Mouse (Mus musculus) brain, embryonic 18.5 days (tissue): ENCODE data around the gene Snx15.

Source experiments
- DNase-seq: peaks from one replicate; pipeline ENCODE4 v3.0.0-alpha.2; 2012; ENCODE audit warnings: low read depth, low spot score

Snx15 gene

GRCm38 (mm10) chr19:6071261-6071660 lies 56.8 kb downstream of the Snx15 start:
- DNase-seq: no peak

DNA sequence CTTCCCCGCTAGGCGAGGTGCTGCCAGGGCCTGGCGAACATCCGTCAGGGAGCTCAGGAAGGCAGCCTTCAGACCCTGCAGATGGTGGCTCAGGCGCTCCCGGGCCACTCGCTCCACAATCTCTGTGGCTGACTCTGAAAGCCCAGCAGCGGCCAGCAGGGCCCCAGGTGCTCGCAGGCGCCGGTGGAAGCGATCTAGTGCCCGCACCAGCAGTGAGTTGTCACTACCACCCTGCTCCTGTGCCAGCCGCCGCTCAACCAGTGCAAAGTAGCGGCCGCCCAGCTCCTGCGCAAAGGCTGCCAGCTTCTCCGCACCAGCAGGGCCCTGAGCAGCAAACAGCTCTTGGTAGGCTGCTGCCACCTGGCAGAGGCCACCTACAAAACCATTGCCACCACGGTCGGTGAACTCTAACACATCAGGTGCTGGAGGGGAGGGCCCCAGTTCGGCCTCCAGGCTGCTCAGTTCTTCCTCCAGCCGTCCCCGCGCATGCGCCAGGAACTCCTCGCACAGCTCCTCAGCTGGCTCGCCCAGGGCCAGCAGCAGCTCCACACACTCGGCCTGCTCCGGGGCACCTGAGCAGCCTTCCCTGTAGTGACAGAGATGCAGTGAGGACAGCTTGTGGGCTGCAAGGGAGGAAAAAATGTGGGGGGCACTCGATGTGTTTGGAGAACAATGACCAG lies 57.4 kb downstream of the Snx15 start:
- DNase-seq: no peak

DNA sequence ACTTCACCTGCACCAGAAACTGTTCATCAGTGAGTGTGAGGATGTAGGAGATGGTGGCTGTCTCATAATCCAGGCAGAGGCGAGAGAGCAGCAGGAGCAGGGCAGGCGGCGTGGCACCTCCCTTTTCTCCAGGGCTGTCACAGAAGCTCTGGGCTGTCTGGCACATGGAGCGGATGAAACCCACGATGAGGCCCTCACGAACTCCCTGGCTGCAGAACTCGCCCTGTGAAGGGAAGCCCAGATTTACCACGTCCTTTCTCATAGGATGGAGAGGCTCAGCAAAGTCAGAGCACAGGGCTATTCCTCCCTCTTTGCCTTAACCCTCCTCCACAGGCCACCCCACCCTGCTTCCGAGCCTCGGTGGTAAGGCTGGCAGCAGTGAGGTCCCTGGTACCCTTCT lies 58.3 kb downstream of the Snx15 start:
- no peak for DNase-seq
